Mouse (Mus musculus): ENCODE results near the gene Ephb4. TPM values are rescaled to one million over a fixed set of nuclear protein-coding genes. Genes with fewer than 3 reads are reported as not detected.

The Ephb4 gene
- polyA plus RNA-seq, 1 experiment: 0.04 TPM

- TF ChIP-seq GATA1 (IDR thresholded peaks at IDR 0.05; ENCODE audit: low read length): no peak
- no peak for TF ChIP-seq TAL1 (IDR thresholded peaks at IDR 0.05; ENCODE audit: low read length)
- H3K36me3 ChIP-seq (ENCODE audit: control insufficient read depth): peaks cover 58% of the 10 kb centered on the region
- H3K4me3 ChIP-seq (replicated peaks): peak overlapping the region; percentile 94
- H3K27me3 ChIP-seq (ENCODE audit: control insufficient read depth): peaks cover 3% of the 10 kb centered on the region; the same call in 1 of the 2 replicates
- H3K9me3 ChIP-seq (ENCODE audit: control insufficient read depth, low read length): peaks cover 5% of the 10 kb centered on the region
- peaks cover 64% of the 10 kb centered on the region for H3K4me1 ChIP-seq (ENCODE audit: control insufficient read depth)
These were observed 41.6 kb upstream of the Ephb4 start for GRCm38 (mm10) chr5:137308356-137308755.

GRCm38 (mm10) chr5:137313466-137314192 is 36.3 kb upstream of the Ephb4 start:
- Histone ChIP-seq H3K27me3 (ENCODE audit: control insufficient read depth) (peaks cover 15% of the 10 kb centered on the region), H3K9me3 (ENCODE audit: control insufficient read depth, low read length) (peaks cover 1% of the 10 kb centered on the region), H3K4me1 (ENCODE audit: control insufficient read depth) (peaks cover 60% of the 10 kb centered on the region), H3K4me3 (replicated peaks) (peak overlapping the region; percentile 61), H3K36me3 (ENCODE audit: control insufficient read depth) (peaks cover 24% of the 10 kb centered on the region)
- no peak for TF ChIP-seq TAL1 (IDR thresholded peaks at IDR 0.05; ENCODE audit: low read length)
- TF ChIP-seq GATA1 (IDR thresholded peaks at IDR 0.05; ENCODE audit: low read length): no peak

DNA sequence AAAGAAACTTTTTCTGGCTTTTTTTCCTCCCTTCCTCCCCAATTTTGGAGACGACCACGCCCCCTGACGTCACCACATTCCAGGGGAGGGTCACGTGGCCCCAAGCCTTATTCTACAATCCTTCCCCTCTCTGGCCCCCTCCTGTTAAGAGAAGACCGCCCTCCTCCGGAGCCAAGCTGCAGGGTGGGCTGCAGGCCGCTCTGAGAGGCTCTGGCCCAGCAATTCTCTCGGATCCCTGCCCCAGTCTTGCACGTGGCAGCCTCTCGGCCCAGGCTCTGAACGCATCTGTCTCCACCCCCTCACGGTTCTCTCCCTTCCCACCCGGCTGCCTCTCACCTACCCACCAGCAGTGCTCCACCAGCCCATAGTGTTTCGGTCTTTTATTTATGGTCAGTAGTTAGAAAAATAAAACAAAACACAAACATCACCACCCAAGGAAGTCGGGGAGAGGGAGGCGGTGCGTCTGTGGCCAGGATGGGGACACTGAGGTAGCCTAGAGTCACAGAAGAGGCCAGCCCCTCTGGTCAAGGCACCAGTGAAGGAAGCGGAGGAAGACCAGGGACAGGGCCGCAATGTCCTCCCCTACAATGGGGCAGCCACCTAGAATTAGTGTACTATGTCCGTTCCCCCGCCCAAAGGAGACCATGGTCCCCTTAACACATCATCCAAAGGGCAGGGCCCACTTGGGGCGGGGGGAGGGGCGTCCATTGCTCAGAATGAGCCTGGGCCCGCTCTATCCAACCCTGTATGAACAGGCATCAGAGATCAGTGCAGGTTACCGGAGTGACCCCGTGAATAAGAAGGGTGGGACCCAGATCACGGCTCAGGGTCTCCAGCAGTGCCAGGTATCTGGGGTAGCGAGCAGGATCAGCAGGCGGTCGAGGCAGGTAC is 35.5 kb upstream of the Ephb4 start, which contains the start of gene Trip6:
TSS of gene Trip6 (minus strand) at position 212 of the 891 bp plus-strand sequence.
- Histone ChIP-seq H3K4me3 (replicated peaks) (peak within 1 kb of the TSS; percentile 61), H3K4me1 (ENCODE audit: control insufficient read depth) (peaks cover 57% of the 10 kb centered on the region), H3K36me3 (ENCODE audit: control insufficient read depth) (peaks cover 16% of the 10 kb centered on the region), H3K9me3 (ENCODE audit: control insufficient read depth, low read length) (no peaks in the 10 kb centered on the region), H3K27me3 (ENCODE audit: control insufficient read depth) (peaks cover 15% of the 10 kb centered on the region)
- TF ChIP-seq GATA1 (IDR thresholded peaks at IDR 0.05; ENCODE audit: low read length) (no peak), TAL1 (IDR thresholded peaks at IDR 0.05; ENCODE audit: low read length) (no peak)

DNA sequence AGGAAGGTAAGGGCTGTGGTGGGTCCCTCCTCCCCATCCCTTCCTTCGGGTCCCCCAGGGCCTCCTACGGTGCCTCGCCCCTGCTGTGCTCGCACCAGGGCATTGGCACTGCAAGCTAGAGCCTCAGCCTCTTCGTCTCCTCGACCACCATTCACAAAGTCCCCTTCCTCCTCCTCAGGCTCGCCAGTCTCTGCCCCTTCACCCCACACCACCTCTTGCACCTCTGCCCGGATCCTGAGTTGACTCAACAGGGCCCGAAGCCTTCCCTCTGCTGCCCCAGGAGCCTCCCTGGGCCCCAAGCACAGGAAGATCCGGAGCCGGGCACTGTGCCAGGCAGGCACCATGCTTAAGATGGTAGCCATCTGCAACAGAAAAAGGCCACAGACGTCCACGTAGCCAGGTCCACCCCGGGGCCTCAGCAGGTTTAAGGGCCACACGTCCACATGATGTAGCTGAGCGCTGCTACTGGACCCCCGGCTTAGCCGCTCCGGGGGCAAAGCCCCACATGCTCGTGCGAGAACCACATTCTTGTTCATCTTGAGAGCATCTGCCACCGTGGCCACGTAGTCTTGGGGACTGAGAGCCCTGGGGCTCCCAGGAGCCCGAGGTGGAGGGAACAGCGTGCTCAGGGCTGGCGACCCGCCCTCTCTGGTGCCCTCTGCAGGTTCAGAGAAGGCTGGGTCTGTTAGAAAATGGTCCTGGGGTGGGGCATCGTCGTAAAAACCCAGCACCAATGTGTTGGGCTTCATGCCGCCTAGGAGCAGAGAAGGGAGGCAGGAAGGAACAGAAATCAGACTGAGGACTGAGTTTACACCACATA is 34.6 kb upstream of the Ephb4 start:
- Histone ChIP-seq H3K36me3 (ENCODE audit: control insufficient read depth) (peaks cover 8% of the 10 kb centered on the region), H3K27me3 (ENCODE audit: control insufficient read depth) (peaks cover 15% of the 10 kb centered on the region), H3K4me1 (ENCODE audit: control insufficient read depth) (peaks cover 60% of the 10 kb centered on the region), H3K4me3 (replicated peaks) (no peak overlapping the region), H3K9me3 (ENCODE audit: control insufficient read depth, low read length) (no peaks in the 10 kb centered on the region)
- TF ChIP-seq TAL1 (IDR thresholded peaks at IDR 0.05; ENCODE audit: low read length) (no peak), GATA1 (IDR thresholded peaks at IDR 0.05; ENCODE audit: low read length) (no peak)

DNA sequence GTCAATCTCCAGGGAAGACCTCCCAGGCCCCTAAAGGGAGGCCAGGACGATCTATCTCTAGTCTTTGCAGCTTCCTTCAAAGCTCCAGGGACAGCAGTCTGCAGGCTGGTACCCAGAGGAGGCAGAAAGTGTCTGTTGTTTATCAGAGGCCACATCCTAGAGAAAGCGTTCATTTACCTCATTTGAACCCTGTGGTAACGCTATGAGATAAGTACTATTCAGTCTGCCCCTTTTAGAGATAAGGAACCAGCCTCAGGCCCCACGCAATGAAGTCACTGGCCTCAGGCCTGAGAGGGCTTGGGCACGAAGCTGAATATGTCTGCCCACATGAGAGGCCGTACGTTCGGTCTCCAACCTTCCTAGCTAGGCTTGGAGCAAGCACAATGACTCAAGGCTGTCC is 32.5 kb upstream of the Ephb4 start:
- TF ChIP-seq GATA1 (IDR thresholded peaks at IDR 0.05; ENCODE audit: low read length) (no peak), TAL1 (IDR thresholded peaks at IDR 0.05; ENCODE audit: low read length) (no peak)
- peaks cover 63% of the 10 kb centered on the region for H3K4me1 ChIP-seq (ENCODE audit: control insufficient read depth)
- peaks cover 15% of the 10 kb centered on the region for H3K27me3 ChIP-seq (ENCODE audit: control insufficient read depth)
- H3K4me3 ChIP-seq (replicated peaks): no peak overlapping the region
- H3K36me3 ChIP-seq (ENCODE audit: control insufficient read depth): no peaks in the 10 kb centered on the region
- H3K9me3 ChIP-seq (ENCODE audit: control insufficient read depth, low read length): no peaks in the 10 kb centered on the region

GRCm38 (mm10) chr5:137318570-137318969 is 31.3 kb upstream of the Ephb4 start:
- H3K9me3 ChIP-seq (ENCODE audit: control insufficient read depth, low read length): no peaks in the 10 kb centered on the region
- no peak overlapping the region for H3K4me3 ChIP-seq (replicated peaks)
- peaks cover 51% of the 10 kb centered on the region for H3K4me1 ChIP-seq (ENCODE audit: control insufficient read depth)
- TF ChIP-seq GATA1 (IDR thresholded peaks at IDR 0.05; ENCODE audit: low read length): no peak
- TF ChIP-seq TAL1 (IDR thresholded peaks at IDR 0.05; ENCODE audit: low read length): no peak
- H3K36me3 ChIP-seq (ENCODE audit: control insufficient read depth): no peaks in the 10 kb centered on the region
- peaks cover 10% of the 10 kb centered on the region for H3K27me3 ChIP-seq (ENCODE audit: control insufficient read depth)

DNA sequence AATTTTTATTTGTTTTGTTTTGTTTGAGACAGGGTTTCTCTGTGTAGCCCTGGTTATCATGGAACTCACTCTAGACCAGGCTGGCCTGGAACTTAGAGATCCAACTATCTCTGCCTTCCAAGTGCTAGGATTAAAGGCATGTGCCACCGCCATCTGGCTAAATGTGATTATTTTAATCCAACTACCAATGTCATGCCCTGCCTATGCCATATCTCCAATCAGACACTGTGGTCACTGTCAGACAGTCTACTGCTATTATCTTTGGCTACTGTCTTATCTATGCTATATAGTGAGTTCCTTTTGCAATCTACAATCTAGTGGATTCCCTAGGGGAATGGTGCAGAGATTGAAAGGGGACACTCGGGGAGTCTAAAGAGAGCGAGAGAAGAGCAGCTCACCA is 28.9 kb upstream of the Ephb4 start:
- Histone ChIP-seq H3K9me3 (ENCODE audit: control insufficient read depth, low read length) (no peaks in the 10 kb centered on the region), H3K27me3 (ENCODE audit: control insufficient read depth) (no peaks in the 10 kb centered on the region), H3K36me3 (ENCODE audit: control insufficient read depth) (no peaks in the 10 kb centered on the region; the same call in 1 of the 2 replicates), H3K4me1 (ENCODE audit: control insufficient read depth) (peaks cover 27% of the 10 kb centered on the region), H3K4me3 (replicated peaks) (no peak overlapping the region)
- TF ChIP-seq TAL1 (IDR thresholded peaks at IDR 0.05; ENCODE audit: low read length): no peak
- no peak for TF ChIP-seq GATA1 (IDR thresholded peaks at IDR 0.05; ENCODE audit: low read length)

GRCm38 (mm10) chr5:137330910-137331309 is 19.0 kb upstream of the Ephb4 start:
- TF ChIP-seq GATA1 (IDR thresholded peaks at IDR 0.05; ENCODE audit: low read length) (no peak), TAL1 (IDR thresholded peaks at IDR 0.05; ENCODE audit: low read length) (no peak)
- peaks cover 2% of the 10 kb centered on the region; the same call in 1 of the 2 replicates for H3K27me3 ChIP-seq (ENCODE audit: control insufficient read depth)
- H3K4me1 ChIP-seq (ENCODE audit: control insufficient read depth): peaks cover 17% of the 10 kb centered on the region
- no peaks in the 10 kb centered on the region for H3K9me3 ChIP-seq (ENCODE audit: control insufficient read depth, low read length)
- H3K36me3 ChIP-seq (ENCODE audit: control insufficient read depth): no peaks in the 10 kb centered on the region
- H3K4me3 ChIP-seq (replicated peaks): no peak overlapping the region
